Mouse (Mus musculus): ENCODE data around the gene Gstz1. TPM values are rescaled to one million over a fixed set of nuclear protein-coding genes. Genes with fewer than 3 reads are reported as not detected.
"Not testable (repeated sequence)": the region's sequence is repeated elsewhere in the genome, so short reads cannot be mapped to it uniquely, and the experiment has no call there.

Gstz1 gene
- polyA plus RNA-seq, 1 experiment, result 2.2 TPM

DNA sequence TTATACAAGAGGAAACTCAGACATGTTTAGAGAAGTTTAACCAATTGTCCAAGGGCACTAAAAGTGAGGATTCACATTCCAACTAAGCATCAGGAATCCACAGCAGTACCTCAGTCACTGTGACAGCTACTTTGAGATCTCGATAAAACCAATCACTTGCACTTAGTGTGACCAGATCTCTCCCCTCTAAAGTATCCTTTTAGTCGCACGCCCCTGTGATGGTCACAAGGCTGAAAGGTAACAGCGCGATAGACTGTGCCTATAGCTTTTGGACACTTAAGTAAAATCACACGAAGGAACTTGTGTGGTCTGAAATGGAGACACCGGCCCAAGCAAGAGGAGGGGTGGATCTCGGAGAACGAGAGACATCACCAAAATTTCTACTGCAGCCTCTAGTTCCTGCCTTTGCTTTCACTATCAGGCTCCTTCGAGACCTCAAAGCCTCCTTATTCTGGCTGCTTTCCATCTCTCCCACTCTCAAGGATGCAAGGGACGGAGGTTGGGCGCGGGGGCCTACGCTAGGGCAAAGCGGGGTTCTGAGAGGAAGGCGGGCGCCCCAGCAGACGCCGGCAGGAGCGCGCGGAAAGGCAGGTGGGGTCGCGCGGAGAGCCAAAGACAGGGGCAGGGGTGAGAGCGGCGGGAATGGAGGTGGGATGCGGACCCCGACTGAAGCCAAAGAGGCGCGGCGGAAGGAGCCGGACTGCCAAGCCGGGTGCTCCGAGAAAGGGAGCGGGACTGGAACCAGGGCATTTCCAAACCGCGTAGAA, 52.4 kb downstream of the Gstz1 start, which contains the start of gene Samd15:
Gene Samd15, plus strand, starts transcription at position 518 of the 767 bp plus-strand sequence.
- TF ChIP-seq GATA1 (IDR thresholded peaks at IDR 0.05; ENCODE audit: borderline replicate concordance, low read length) (no peak), FLI1 (IDR thresholded peaks at IDR 0.05; ENCODE audit: low read length) (no peak)
- Histone ChIP-seq H3K9me3 (no peaks in the 10 kb centered on the region), H3K4me1 (peaks cover 37% of the 10 kb centered on the region), H3K27me3 (replicated peaks) (no peaks in the 10 kb centered on the region), H3K4me3 (replicated peaks) (peak within 1 kb of the TSS; percentile 95), H3K36me3 (replicated peaks; ENCODE audit: low read length) (no peaks in the 10 kb centered on the region)

DNA sequence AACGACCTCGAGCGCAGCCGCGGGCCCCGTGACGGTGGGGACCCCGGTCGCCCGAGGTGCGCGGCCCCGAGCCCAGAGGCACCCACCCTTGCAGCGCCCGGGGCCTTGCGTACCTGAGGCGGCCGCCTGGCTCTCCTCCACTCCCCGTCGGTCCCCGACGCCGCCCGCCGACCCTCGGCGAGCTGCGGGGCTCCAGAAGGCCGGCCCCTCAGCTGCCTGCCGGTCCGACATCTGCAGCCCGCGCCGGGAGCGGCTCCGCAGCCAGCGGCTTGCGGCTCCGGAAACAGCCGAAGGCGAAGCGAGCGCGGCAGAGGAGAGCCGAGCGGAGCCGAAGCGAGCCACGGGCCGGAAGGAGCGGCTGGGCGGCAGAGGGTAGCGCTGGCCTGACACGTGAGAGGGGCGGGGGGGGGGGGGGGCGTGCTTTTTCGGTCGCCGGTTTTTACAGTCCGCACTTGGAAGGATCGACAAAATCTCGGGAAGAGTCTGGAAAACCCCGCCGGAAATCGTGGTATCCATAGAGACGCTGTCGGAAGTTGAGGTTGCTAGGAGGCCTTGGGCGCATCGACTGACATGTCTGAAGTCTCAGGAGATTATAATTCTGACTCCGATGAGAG, 53.1 kb downstream of the Gstz1 start, which contains the start of gene Tmed8:
Gene Tmed8, minus strand, starts transcription at position 482 of the 614 bp plus-strand sequence.
- Histone ChIP-seq H3K36me3 (replicated peaks; ENCODE audit: low read length) (no peaks in the 10 kb centered on the region), H3K9me3 (no peaks in the 10 kb centered on the region), H3K27me3 (replicated peaks) (no peaks in the 10 kb centered on the region), H3K4me1 (peaks cover 37% of the 10 kb centered on the region), H3K4me3 (replicated peaks) (peak within 1 kb of the TSS; percentile 95)
- no peak for TF ChIP-seq FLI1 (IDR thresholded peaks at IDR 0.05; ENCODE audit: low read length)
- TF ChIP-seq GATA1 (IDR thresholded peaks at IDR 0.05; ENCODE audit: borderline replicate concordance, low read length), result no peak

DNA sequence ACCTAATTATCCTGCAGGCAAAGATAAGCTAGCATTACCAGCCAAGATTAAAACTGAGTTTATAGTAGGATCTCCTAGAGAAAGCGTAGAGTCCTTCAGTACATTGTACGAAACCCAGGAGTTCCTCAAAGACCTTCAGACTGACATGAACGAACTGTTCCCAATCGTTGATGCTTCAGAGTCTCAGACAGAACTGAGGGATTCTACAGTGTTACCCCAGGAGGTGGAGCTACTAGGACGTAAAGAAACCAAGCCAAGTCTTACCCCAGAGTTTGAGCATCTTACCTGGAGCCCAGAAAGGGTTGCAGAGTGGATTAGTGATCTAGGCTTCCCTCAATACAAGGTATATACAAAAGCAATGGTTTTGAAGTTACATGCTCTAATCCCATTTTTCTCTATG, 54.7 kb downstream of the Gstz1 start:
- no peak for TF ChIP-seq FLI1 (IDR thresholded peaks at IDR 0.05; ENCODE audit: low read length)
- no peak for TF ChIP-seq GATA1 (IDR thresholded peaks at IDR 0.05; ENCODE audit: borderline replicate concordance, low read length)
- Histone ChIP-seq H3K4me1 (peaks cover 36% of the 10 kb centered on the region), H3K36me3 (replicated peaks; ENCODE audit: low read length) (no peaks in the 10 kb centered on the region), H3K27me3 (replicated peaks) (no peaks in the 10 kb centered on the region), H3K9me3 (no peaks in the 10 kb centered on the region), H3K4me3 (replicated peaks) (no peak overlapping the region)

DNA sequence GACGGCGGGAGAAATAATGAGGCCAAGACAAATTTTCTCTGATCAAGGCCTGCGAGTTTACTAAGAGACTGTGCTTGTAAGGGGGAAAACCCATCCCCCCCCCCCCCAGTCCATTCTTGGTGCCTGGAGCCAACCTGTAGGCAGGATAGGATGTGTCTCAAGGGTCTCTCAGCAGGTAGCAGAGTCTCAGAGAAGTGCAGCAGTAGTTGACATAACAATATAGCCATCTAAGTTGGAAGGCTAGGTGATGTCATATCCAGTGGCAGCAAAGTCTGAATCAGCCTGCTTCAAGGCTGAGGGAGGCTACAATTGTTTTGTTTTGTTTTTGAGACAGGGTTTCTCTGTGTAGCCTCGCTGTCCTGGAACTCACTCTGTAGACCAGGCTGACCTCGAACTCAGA, 58.8 kb downstream of the Gstz1 start:
- not testable (repeated sequence) for H3K36me3 ChIP-seq (replicated peaks; ENCODE audit: low read length); H3K4me3 ChIP-seq (replicated peaks); H3K27me3 ChIP-seq (replicated peaks); H3K9me3 ChIP-seq; H3K4me1 ChIP-seq

DNA sequence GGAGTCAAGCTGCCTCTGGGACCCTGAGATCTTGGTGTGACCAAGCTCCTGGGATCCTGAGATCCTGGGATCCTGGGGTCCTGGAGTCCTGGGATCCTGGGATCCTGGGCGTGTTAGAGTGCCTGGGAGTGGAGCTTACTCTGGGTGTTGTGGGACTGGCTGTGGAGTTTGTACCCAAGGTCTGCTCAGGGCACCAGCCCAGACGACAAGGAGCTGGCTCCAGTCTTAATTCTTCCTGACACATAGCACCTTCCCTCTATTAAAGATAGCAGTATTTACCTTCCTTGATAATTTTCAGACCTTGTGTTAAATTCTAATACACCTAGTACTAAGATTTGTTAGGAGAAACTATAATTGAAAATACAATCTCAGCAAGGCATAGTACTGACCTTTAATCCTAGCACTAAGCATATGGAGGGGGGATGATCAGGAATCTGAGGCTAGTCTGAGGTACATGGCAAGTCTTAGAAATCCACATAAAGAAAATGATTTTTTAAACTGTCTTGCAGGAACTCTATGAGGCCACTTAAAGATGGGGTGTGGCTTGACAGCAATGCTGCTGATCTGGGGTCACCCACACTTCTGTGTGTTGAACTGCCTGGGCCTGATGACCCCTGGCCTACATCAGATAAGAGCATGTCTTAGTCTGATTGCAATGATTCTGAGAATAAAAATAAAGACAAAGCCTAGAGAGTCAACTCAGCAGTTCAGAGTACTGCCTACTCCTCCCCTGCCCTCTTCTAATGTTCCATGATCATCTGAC, 66.1 kb downstream of the Gstz1 start:
- Histone ChIP-seq H3K9me3 (no peaks in the 10 kb centered on the region), H3K4me1 (peaks cover 19% of the 10 kb centered on the region), H3K27me3 (replicated peaks) (no peaks in the 10 kb centered on the region), H3K4me3 (replicated peaks) (no peak overlapping the region), H3K36me3 (replicated peaks; ENCODE audit: low read length) (no peaks in the 10 kb centered on the region)
- TF ChIP-seq GATA1 (IDR thresholded peaks at IDR 0.05; ENCODE audit: borderline replicate concordance, low read length), result no peak

Other genes with a start within 250 kb of the Gstz1 start
- 4.8 and 6.4 TPM in 2 replicates for gene Cipc, start 200.1 kb upstream of the Gstz1 start, polyA plus RNA-seq (2012; ENCODE audit: insufficient read depth, low replicate concordance)
- not detected in 2 replicates for gene Zdhhc22, start 156.7 kb upstream of the Gstz1 start, polyA plus RNA-seq (2012; ENCODE audit: insufficient read depth, low replicate concordance)
- gene Tmem63c, start 125.8 kb upstream of the Gstz1 start, polyA plus RNA-seq (2012; ENCODE audit: insufficient read depth, low replicate concordance), result 0.08 TPM in 1 of 2 replicates, not detected in the other
- not detected in 2 replicates for gene Ngb, start 44.6 kb upstream of the Gstz1 start, polyA plus RNA-seq (2012; ENCODE audit: insufficient read depth, low replicate concordance)
- 1.4 and 2.0 TPM in 2 replicates for gene Pomt2, start 803 bp downstream of the Gstz1 start, polyA plus RNA-seq (2012; ENCODE audit: insufficient read depth, low replicate concordance)
- gene Samd15, start 52.6 kb downstream of the Gstz1 start, polyA plus RNA-seq (2012; ENCODE audit: insufficient read depth, low replicate concordance), result 0.26 TPM in 1 of 2 replicates, not detected in the other
- 0.38 TPM in 1 of 2 replicates, not detected in the other for gene Tmed8, start 53.3 kb downstream of the Gstz1 start, polyA plus RNA-seq (2012; ENCODE audit: insufficient read depth, low replicate concordance)
- not detected in 2 replicates for gene Noxred1, start 91.6 kb downstream of the Gstz1 start, polyA plus RNA-seq (2012; ENCODE audit: insufficient read depth, low replicate concordance)
- 2.2 and 3.4 TPM in 2 replicates for gene Vipas39, start 119.1 kb downstream of the Gstz1 start, polyA plus RNA-seq (2012; ENCODE audit: insufficient read depth, low replicate concordance)
- gene Ahsa1, start 119.3 kb downstream of the Gstz1 start, polyA plus RNA-seq (2012; ENCODE audit: insufficient read depth, low replicate concordance), result 21.3 and 90.4 TPM in 2 replicates
- 0.04 TPM in 1 of 2 replicates, not detected in the other for gene Ism2, start 152.5 kb downstream of the Gstz1 start, polyA plus RNA-seq (2012; ENCODE audit: insufficient read depth, low replicate concordance)
- gene Sptlc2, start 241.2 kb downstream of the Gstz1 start, polyA plus RNA-seq (2012; ENCODE audit: insufficient read depth, low replicate concordance), result 5.6 and 44.0 TPM in 2 replicates